Mouse (Mus musculus): ENCODE measurements around the gene Snai3. TPM values are rescaled to one million over a fixed set of nuclear protein-coding genes. Genes with fewer than 3 reads are reported as not detected.
A peak's percentile ranks its signal among the peaks of the same experiment; 100 is the strongest.

The Snai3 gene
- polyA plus RNA-seq, 1 experiment from 2014 or later, result not detected

DNA sequence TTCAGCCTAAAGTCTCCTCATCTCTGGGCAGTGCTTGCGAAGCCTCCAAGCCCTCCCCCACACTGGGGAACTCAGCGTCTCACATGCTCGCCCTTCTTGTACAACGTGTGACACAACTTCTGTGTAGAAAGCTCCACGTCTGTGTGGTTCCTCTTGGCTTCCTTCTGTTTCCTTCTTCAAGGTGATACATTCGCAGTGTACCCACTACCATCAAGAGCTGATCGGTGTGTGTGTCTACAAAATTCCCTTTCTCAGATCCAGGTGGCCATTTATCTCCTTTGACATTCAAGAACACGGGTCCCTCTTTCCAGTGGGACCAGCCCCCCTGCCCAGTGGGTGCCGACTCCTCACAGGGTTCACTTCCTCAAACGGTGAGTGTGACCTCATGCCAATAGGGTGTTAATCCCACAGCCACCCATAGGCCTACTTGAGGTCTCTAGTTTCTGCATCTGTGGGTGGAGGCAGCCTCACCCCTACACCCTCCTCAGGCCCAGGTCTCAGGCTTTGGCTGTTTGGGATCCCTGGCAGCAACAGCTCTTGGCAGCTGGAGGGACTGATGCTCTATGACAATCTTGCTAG, 30.4 kb downstream of the Snai3 start:
- H3K27me3 ChIP-seq (replicated peaks; ENCODE audit: control insufficient read depth, insufficient read depth, low read length), result peaks cover 6% of the 10 kb centered on the region
- ATAC-seq, result no peak
- no peak overlapping the region for H3K27ac ChIP-seq (ENCODE audit: low read depth, low read length)
- H3K36me3 ChIP-seq (ENCODE audit: control insufficient read depth, insufficient read depth, low read length), result peaks cover 17% of the 10 kb centered on the region
- no peak overlapping the region for H3K9ac ChIP-seq (ENCODE audit: low read depth, low read length)
- 86% methylated on average over 10 of the region's 10 CpGs for WGBS
- peaks cover 7% of the 10 kb centered on the region; the same call in 1 of the 2 replicates for H3K4me1 ChIP-seq (ENCODE audit: control insufficient read depth, insufficient read depth, low read depth, low read length)
- H3K4me3 ChIP-seq (ENCODE audit: low read length), result no peak overlapping the region
- no peak overlapping the region for H3K4me2 ChIP-seq (ENCODE audit: low read length)
- H3K9me3 ChIP-seq (ENCODE audit: control insufficient read depth, low read length), result no peaks in the 10 kb centered on the region

- H3K27ac ChIP-seq (ENCODE audit: low read depth, low read length), result no peak overlapping the region
- no peak for ATAC-seq
- no peaks in the 10 kb centered on the region for H3K9me3 ChIP-seq (ENCODE audit: control insufficient read depth, low read length)
- H3K36me3 ChIP-seq (ENCODE audit: control insufficient read depth, insufficient read depth, low read length), result peaks cover 1% of the 10 kb centered on the region
- no peak overlapping the region for H3K4me2 ChIP-seq (ENCODE audit: low read length)
- H3K4me1 ChIP-seq (ENCODE audit: control insufficient read depth, insufficient read depth, low read depth, low read length), result peaks cover 7% of the 10 kb centered on the region; the same call in 1 of the 2 replicates
- WGBS, result 89% methylated on average over 9 of the region's 9 CpGs
- H3K4me3 ChIP-seq (ENCODE audit: low read length), result no peak overlapping the region
- no peak overlapping the region for H3K9ac ChIP-seq (ENCODE audit: low read depth, low read length)
- H3K27me3 ChIP-seq (replicated peaks; ENCODE audit: control insufficient read depth, insufficient read depth, low read length), result peaks cover 6% of the 10 kb centered on the region
These were observed 32.4 kb downstream of the Snai3 start for GRCm38 (mm10) chr8:122428163-122428562.

GRCm38 (mm10) chr8:122427607-122428006, 32.9 kb downstream of the Snai3 start:
- no peaks in the 10 kb centered on the region for H3K36me3 ChIP-seq (ENCODE audit: control insufficient read depth, insufficient read depth, low read length)
- 80% methylated on average over 7 of the region's 7 CpGs for WGBS
- no peak for ATAC-seq
- no peaks in the 10 kb centered on the region for H3K9me3 ChIP-seq (ENCODE audit: control insufficient read depth, low read length)
- no peak overlapping the region for H3K4me3 ChIP-seq (ENCODE audit: low read length)
- peaks cover 2% of the 10 kb centered on the region; the same call in 1 of the 2 replicates for H3K4me1 ChIP-seq (ENCODE audit: control insufficient read depth, insufficient read depth, low read depth, low read length)
- H3K9ac ChIP-seq (ENCODE audit: low read depth, low read length), result no peak overlapping the region
- no peak overlapping the region for H3K4me2 ChIP-seq (ENCODE audit: low read length)
- H3K27ac ChIP-seq (ENCODE audit: low read depth, low read length), result no peak overlapping the region
- H3K27me3 ChIP-seq (replicated peaks; ENCODE audit: control insufficient read depth, insufficient read depth, low read length), result peaks cover under 1% of the 10 kb centered on the region; the same call in 1 of the 2 replicates

- Histone ChIP-seq H3K4me3 (ENCODE audit: low read length) (no peak overlapping the region), H3K27me3 (replicated peaks; ENCODE audit: control insufficient read depth, insufficient read depth, low read length) (no peaks in the 10 kb centered on the region), H3K9ac (ENCODE audit: low read depth, low read length) (no peak overlapping the region), H3K9me3 (ENCODE audit: control insufficient read depth, low read length) (no peaks in the 10 kb centered on the region), H3K36me3 (ENCODE audit: control insufficient read depth, insufficient read depth, low read length) (no peaks in the 10 kb centered on the region), H3K27ac (ENCODE audit: low read depth, low read length) (no peak overlapping the region), H3K4me2 (ENCODE audit: low read length) (no peak overlapping the region), H3K4me1 (ENCODE audit: control insufficient read depth, insufficient read depth, low read depth, low read length) (no peaks in the 10 kb centered on the region)
- ATAC-seq, result no peak
- WGBS, result 85% methylated on average over 9 of the region's 9 CpGs
These were observed 34.4 kb downstream of the Snai3 start for GRCm38 (mm10) chr8:122426145-122426544.

GRCm38 (mm10) chr8:122423659-122424058, 36.9 kb downstream of the Snai3 start:
- no peak for ATAC-seq
- Histone ChIP-seq H3K36me3 (ENCODE audit: control insufficient read depth, insufficient read depth, low read length) (no peaks in the 10 kb centered on the region), H3K4me3 (ENCODE audit: low read length) (no peak overlapping the region), H3K4me1 (ENCODE audit: control insufficient read depth, insufficient read depth, low read depth, low read length) (no peaks in the 10 kb centered on the region), H3K4me2 (ENCODE audit: low read length) (no peak overlapping the region), H3K9ac (ENCODE audit: low read depth, low read length) (no peak overlapping the region), H3K9me3 (ENCODE audit: control insufficient read depth, low read length) (no peaks in the 10 kb centered on the region), H3K27me3 (replicated peaks; ENCODE audit: control insufficient read depth, insufficient read depth, low read length) (no peaks in the 10 kb centered on the region), H3K27ac (ENCODE audit: low read depth, low read length) (no peak overlapping the region)
- WGBS, result 48% methylated on average over 5 of the region's 5 CpGs

DNA sequence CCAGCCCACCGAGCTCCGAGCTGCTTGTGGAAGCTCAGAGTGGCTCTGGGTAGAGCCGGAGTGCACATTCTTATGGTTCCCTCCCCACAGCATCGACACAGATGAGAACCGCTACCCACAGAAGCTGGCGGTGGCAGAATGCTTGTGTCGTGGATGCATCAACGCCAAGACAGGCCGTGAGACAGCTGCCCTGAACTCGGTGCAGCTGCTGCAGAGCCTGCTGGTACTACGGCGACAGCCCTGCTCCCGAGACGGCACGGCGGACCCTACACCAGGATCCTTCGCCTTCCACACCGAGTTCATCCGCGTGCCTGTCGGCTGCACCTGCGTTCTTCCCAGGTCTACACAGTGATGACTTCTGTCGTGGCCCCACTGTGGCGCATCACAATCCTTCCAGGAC, 37.3 kb downstream of the Snai3 start:
- no peaks in the 10 kb centered on the region for H3K27me3 ChIP-seq (replicated peaks; ENCODE audit: control insufficient read depth, insufficient read depth, low read length)
- no peak overlapping the region for H3K27ac ChIP-seq (ENCODE audit: low read depth, low read length)
- H3K36me3 ChIP-seq (ENCODE audit: control insufficient read depth, insufficient read depth, low read length), result no peaks in the 10 kb centered on the region
- no peaks in the 10 kb centered on the region for H3K9me3 ChIP-seq (ENCODE audit: control insufficient read depth, low read length)
- H3K4me1 ChIP-seq (ENCODE audit: control insufficient read depth, insufficient read depth, low read depth, low read length), result no peaks in the 10 kb centered on the region
- WGBS, result 89% methylated on average over 24 of the region's 24 CpGs
- H3K4me2 ChIP-seq (ENCODE audit: low read length), result no peak overlapping the region
- no peak overlapping the region for H3K4me3 ChIP-seq (ENCODE audit: low read length)
- no peak for ATAC-seq
- no peak overlapping the region for H3K9ac ChIP-seq (ENCODE audit: low read depth, low read length)

DNA sequence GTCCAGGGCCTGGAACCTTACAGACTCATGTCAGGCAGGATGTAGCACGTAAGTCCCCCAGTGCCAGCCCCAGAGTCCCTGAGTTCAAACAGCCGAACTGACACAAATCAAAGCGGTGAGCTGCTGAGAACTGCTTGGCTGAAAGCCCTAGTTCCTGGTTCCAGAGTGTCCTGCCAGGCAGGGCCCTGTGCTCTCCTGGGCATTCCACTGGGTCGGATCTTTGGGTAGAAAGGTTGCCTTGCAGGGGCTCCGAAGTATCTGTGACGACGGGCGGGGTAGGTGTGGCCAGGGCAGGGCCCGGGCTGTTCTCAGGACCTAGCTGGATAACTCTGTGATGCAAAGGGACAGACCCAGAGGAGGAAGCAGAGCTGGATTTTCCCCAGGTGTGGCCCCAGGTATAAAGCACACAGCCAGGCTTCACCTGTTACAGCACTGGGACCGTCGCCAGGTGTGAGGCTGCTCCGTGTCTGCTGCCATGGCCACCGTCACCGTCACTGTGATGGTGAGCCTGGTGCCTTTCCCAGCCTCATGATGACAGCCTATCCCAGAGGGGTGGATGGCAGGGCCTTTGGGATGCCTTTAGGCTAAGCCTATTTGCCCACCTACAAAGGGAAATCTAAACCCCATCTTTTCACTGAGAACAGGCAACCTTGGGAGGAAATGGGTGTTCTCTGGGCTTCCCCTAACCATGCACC, 39.0 kb downstream of the Snai3 start, which contains the start of gene Il17c:
Gene Il17c (plus strand): TSS at position 645 of the 695 bp plus-strand sequence.
- Histone ChIP-seq H3K9me3 (ENCODE audit: control insufficient read depth, low read length) (no peaks in the 10 kb centered on the region), H3K27ac (ENCODE audit: low read depth, low read length) (no peak within 1 kb of the TSS), H3K4me1 (ENCODE audit: control insufficient read depth, insufficient read depth, low read depth, low read length) (no peaks in the 10 kb centered on the region), H3K4me3 (ENCODE audit: low read length) (no peak within 1 kb of the TSS), H3K4me2 (ENCODE audit: low read length) (no peak within 1 kb of the TSS), H3K36me3 (ENCODE audit: control insufficient read depth, insufficient read depth, low read length) (peaks cover 7% of the 10 kb centered on the region), H3K9ac (ENCODE audit: low read depth, low read length) (no peak within 1 kb of the TSS), H3K27me3 (replicated peaks; ENCODE audit: control insufficient read depth, insufficient read depth, low read length) (no peaks in the 10 kb centered on the region)
- 86% methylated on average over 14 of the region's 14 CpGs for WGBS
- ATAC-seq, result no peak

- Histone ChIP-seq H3K4me2 (ENCODE audit: low read length) (no peak overlapping the region), H3K27ac (ENCODE audit: low read depth, low read length) (no peak overlapping the region), H3K36me3 (ENCODE audit: control insufficient read depth, insufficient read depth, low read length) (peaks cover 7% of the 10 kb centered on the region), H3K27me3 (replicated peaks; ENCODE audit: control insufficient read depth, insufficient read depth, low read length) (no peaks in the 10 kb centered on the region), H3K9ac (ENCODE audit: low read depth, low read length) (no peak overlapping the region), H3K4me1 (ENCODE audit: control insufficient read depth, insufficient read depth, low read depth, low read length) (no peaks in the 10 kb centered on the region), H3K9me3 (ENCODE audit: control insufficient read depth, low read length) (no peaks in the 10 kb centered on the region), H3K4me3 (ENCODE audit: low read length) (no peak overlapping the region)
- 0 out of 2 replicates have a peak, but pooled peaks have one; percentile 40 for ATAC-seq
- WGBS, result 54% methylated on average over 9 of the region's 9 CpGs
These were observed 40.5 kb downstream of the Snai3 start for GRCm38 (mm10) chr8:122419881-122420555.

- H3K4me2 ChIP-seq (ENCODE audit: low read length), result no peak overlapping the region
- no peak for ATAC-seq
- H3K9ac ChIP-seq (ENCODE audit: low read depth, low read length), result no peak overlapping the region
- H3K27me3 ChIP-seq (replicated peaks; ENCODE audit: control insufficient read depth, insufficient read depth, low read length), result no peaks in the 10 kb centered on the region
- no peak overlapping the region for H3K27ac ChIP-seq (ENCODE audit: low read depth, low read length)
- 90% methylated on average over 6 of the region's 6 CpGs for WGBS
- no peak overlapping the region for H3K4me3 ChIP-seq (ENCODE audit: low read length)
- no peaks in the 10 kb centered on the region for H3K4me1 ChIP-seq (ENCODE audit: control insufficient read depth, insufficient read depth, low read depth, low read length)
- H3K9me3 ChIP-seq (ENCODE audit: control insufficient read depth, low read length), result no peaks in the 10 kb centered on the region
- peaks cover 31% of the 10 kb centered on the region for H3K36me3 ChIP-seq (ENCODE audit: control insufficient read depth, insufficient read depth, low read length)
These were observed 45.0 kb downstream of the Snai3 start for GRCm38 (mm10) chr8:122415554-122415953.

Measured in hindbrain, embryonic 16.5 days (tissue).